Mouse (Mus musculus): ENCODE measurements around the gene Sgpp2.
A peak's percentile ranks its signal among the peaks of the same experiment; 100 is the strongest.

Sgpp2 gene

GRCm38 (mm10) chr1:78310021-78310752, at the start of gene Sgpp2:
Gene Sgpp2 (plus strand): TSS chr1:78310345.
- DNase-seq (ENCODE audit: low spot score in 2 of 2): peak in 1 of 2 experiments; percentile 20

- no peak for DNase-seq (ENCODE audit: low spot score in 2 of 2)
Measured at GRCm38 (mm10) chr1:78267519-78267918, 42.6 kb upstream of the Sgpp2 start.

GRCm38 (mm10) chr1:78272915-78273314, 37.2 kb upstream of the Sgpp2 start:
- DNase-seq (ENCODE audit: low spot score in 2 of 2): no peak

- DNase-seq (ENCODE audit: low spot score in 2 of 2): no peak
Measured at GRCm38 (mm10) chr1:78279128-78279527, 31.0 kb upstream of the Sgpp2 start.

- no peak for DNase-seq (ENCODE audit: low spot score in 2 of 2)
Measured at GRCm38 (mm10) chr1:78292397-78292796, 17.7 kb upstream of the Sgpp2 start.

GRCm38 (mm10) chr1:78299670-78300225, 10.4 kb upstream of the Sgpp2 start:
- no peak for DNase-seq (ENCODE audit: low spot score in 2 of 2)

GRCm38 (mm10) chr1:78308688-78309087, 1.5 kb upstream of the Sgpp2 start:
- no peak for DNase-seq (ENCODE audit: low spot score in 2 of 2)

- DNase-seq (ENCODE audit: low spot score in 2 of 2): no peak
Measured at GRCm38 (mm10) chr1:78309280-78309679, 865 bp upstream of the Sgpp2 start.

- peak in 1 of 2 experiments; percentile 21 for DNase-seq (ENCODE audit: low spot score in 2 of 2)
Measured at GRCm38 (mm10) chr1:78310861-78311341, 756 bp downstream of the Sgpp2 start.

- no peak for DNase-seq (ENCODE audit: low spot score in 2 of 2)
Measured at GRCm38 (mm10) chr1:78311482-78311881, 1.3 kb downstream of the Sgpp2 start.

GRCm38 (mm10) chr1:78312917-78313316, 2.8 kb downstream of the Sgpp2 start:
- no peak for DNase-seq (ENCODE audit: low spot score in 2 of 2)

GRCm38 (mm10) chr1:78313961-78314360, 3.8 kb downstream of the Sgpp2 start:
- no peak for DNase-seq (ENCODE audit: low spot score in 2 of 2)

GRCm38 (mm10) chr1:78318089-78318760, 8.1 kb downstream of the Sgpp2 start:
- no peak for DNase-seq (ENCODE audit: low spot score in 2 of 2)

- DNase-seq (ENCODE audit: low spot score in 2 of 2): no peak
Measured at GRCm38 (mm10) chr1:78320291-78320690, 10.1 kb downstream of the Sgpp2 start.

- no peak for DNase-seq (ENCODE audit: low spot score in 2 of 2)
Measured at GRCm38 (mm10) chr1:78322098-78322778, 12.1 kb downstream of the Sgpp2 start.

GRCm38 (mm10) chr1:78322844-78323243, 12.7 kb downstream of the Sgpp2 start:
- no peak for DNase-seq (ENCODE audit: low spot score in 2 of 2)

GRCm38 (mm10) chr1:78324044-78324443, 13.9 kb downstream of the Sgpp2 start:
- DNase-seq (ENCODE audit: low spot score in 2 of 2): no peak

GRCm38 (mm10) chr1:78325851-78326250, 15.7 kb downstream of the Sgpp2 start:
- no peak for DNase-seq (ENCODE audit: low spot score in 2 of 2)

- DNase-seq (ENCODE audit: low spot score in 2 of 2): no peak
Measured at GRCm38 (mm10) chr1:78328646-78329045, 18.5 kb downstream of the Sgpp2 start.

GRCm38 (mm10) chr1:78329861-78330260, 19.7 kb downstream of the Sgpp2 start:
- no peak for DNase-seq (ENCODE audit: low spot score in 2 of 2)

GRCm38 (mm10) chr1:78330620-78331158, 20.5 kb downstream of the Sgpp2 start:
- no peak for DNase-seq (ENCODE audit: low spot score in 2 of 2)

- no peak for DNase-seq (ENCODE audit: low spot score in 2 of 2)
Measured at GRCm38 (mm10) chr1:78337726-78338125, 27.6 kb downstream of the Sgpp2 start.

All from left cerebral cortex, adult 9 months (tissue).